Mouse (Mus musculus) lung, embryonic 14.5 days (tissue): ENCODE data around the gene Khdrbs2. TPM values are rescaled to one million over a fixed set of nuclear protein-coding genes. Genes with fewer than 3 reads are reported as not detected.

Experiments
- ATAC-seq: fragments of 200-750 bp; cut with Nextera tagmentation; 2 replicates; pipeline ENCODE4 v1.8.0; 2017; ENCODE audit warnings: mild to moderate bottlenecking, moderate TSS enrichment, moderate library complexity; ENCODE audit not compliant: insufficient read depth
- DNase-seq: peaks from one replicate; pipeline ENCODE4 v3.0.0-alpha.2; 2015
- H3K27ac ChIP-seq: fragments of 300-500 bp; sonication (generic); 2 replicates; pipeline ENCODE4 v1.5.1; 2014; ENCODE audit warnings: low read depth, mild to moderate bottlenecking, moderate library complexity
- H3K27me3 ChIP-seq: fragments of 300-500 bp; sonication (generic); 2 replicates; pipeline ENCODE4 v1.6.1; 2014; ENCODE audit warnings: low read length, control low read depth; ENCODE audit not compliant: insufficient read depth
- H3K36me3 ChIP-seq: fragments of 300-500 bp; sonication (generic); 2 replicates; pipeline ENCODE4 v1.6.1; 2014; ENCODE audit warnings: control low read depth; ENCODE audit not compliant: insufficient read depth
- H3K4me1 ChIP-seq: fragments of 300-500 bp; sonication (generic); 2 replicates; pipeline ENCODE4 v1.6.1; 2014; ENCODE audit warnings: antibody characterized with exemption, control low read depth; ENCODE audit not compliant: insufficient read depth
- H3K4me2 ChIP-seq: fragments of 300-500 bp; sonication (generic); 2 replicates; pipeline ENCODE4 v1.6.1; 2014; ENCODE audit warnings: mild to moderate bottlenecking
- H3K4me3 ChIP-seq: fragments of 300-500 bp; sonication (generic); 2 replicates; pipeline ENCODE4 v1.5.1; 2014; ENCODE audit warnings: low read depth, low read length
- H3K9ac ChIP-seq: fragments of 300-500 bp; sonication (generic); 2 replicates; pipeline ENCODE4 v1.6.1; 2014
- H3K9me3 ChIP-seq: fragments of 300-500 bp; sonication (generic); 2 replicates; pipeline ENCODE4 v1.6.1; 2016; ENCODE audit warnings: low read depth, low read length, control low read depth
- CTCF ChIP-seq: IDR thresholded peaks from 2 replicates; pipeline ENCODE4 v1.5.1; 2016; ENCODE audit warnings: antibody characterized with exemption, low read depth
- WGBS: fragments of 180-500 bp; shearing (Covaris S2); extraction: QIAGEN DNeasy Blood & Tissue Kit; methylation state at CpG from one replicate; pipeline ENCODE4 v1.1.7; 2014; 5-methylcytosine and 5-hydroxymethylcytosine counted together
- polyA plus RNA-seq: library from polyadenylated mRNA; unstranded; fragments of >200 nt; fragmentation: Nextera tagmentation; extraction: Ambion mirVana; gene quantifications from 2 replicates; pipeline ENCODE4 v1.2.1, GENCODE M21; 2014

Gene Khdrbs2
- polyA plus RNA-seq, 1 experiment from 2014 or later, result 1.0 TPM

- Histone ChIP-seq H3K4me2 (no peak overlapping the region), H3K27me3 (no peaks in the 10 kb centered on the region), H3K36me3 (no peaks in the 10 kb centered on the region), H3K4me3 (no peak overlapping the region), H3K9ac (no peak overlapping the region), H3K27ac (no peak overlapping the region), H3K4me1 (no peaks in the 10 kb centered on the region), H3K9me3 (no peaks in the 10 kb centered on the region)
- no CpG with 5 or more reads among the region's 3 CpGs for WGBS
- DNase-seq, result no peak
- ATAC-seq, result no peak
- TF ChIP-seq CTCF, result no peak
Observed at GRCm38 (mm10) chr1:32270519-32270918, 98.0 kb downstream of the Khdrbs2 start.

GRCm38 (mm10) chr1:32294702-32295101, 122.2 kb downstream of the Khdrbs2 start:
- no peak overlapping the region for H3K9ac ChIP-seq
- no peak for ATAC-seq

GRCm38 (mm10) chr1:32301391-32301790, 128.9 kb downstream of the Khdrbs2 start:
- H3K4me3 ChIP-seq, result no peak overlapping the region
- H3K9ac ChIP-seq, result no peak overlapping the region
- H3K36me3 ChIP-seq, result no peaks in the 10 kb centered on the region
- no peaks in the 10 kb centered on the region for H3K4me1 ChIP-seq
- H3K27ac ChIP-seq, result no peak overlapping the region
- no peak for TF ChIP-seq CTCF
- ATAC-seq (no peak), DNase-seq (no peak)
- H3K4me2 ChIP-seq, result no peak overlapping the region
- 71% methylated on average over 5 of the region's 5 CpGs for WGBS
- no peaks in the 10 kb centered on the region for H3K27me3 ChIP-seq
- no peaks in the 10 kb centered on the region for H3K9me3 ChIP-seq

More at GRCm38 (mm10) chr1:32294702-32295101, 122.2 kb downstream of the Khdrbs2 start:
- Histone ChIP-seq H3K27ac (no peak overlapping the region), H3K4me1 (no peaks in the 10 kb centered on the region), H3K4me2 (no peak overlapping the region), H3K4me3 (no peak overlapping the region), H3K27me3 (no peaks in the 10 kb centered on the region), H3K9me3 (no peaks in the 10 kb centered on the region), H3K36me3 (no peaks in the 10 kb centered on the region)
- 69% methylated on average over 1 of the region's 1 CpGs for WGBS
- no peak for TF ChIP-seq CTCF
- no peak for DNase-seq

GRCm38 (mm10) chr1:32309074-32309473, 136.6 kb downstream of the Khdrbs2 start:
- H3K4me3 ChIP-seq, result no peak overlapping the region
- ATAC-seq, result no peak
- WGBS, result 58% methylated on average over 3 of the region's 3 CpGs

GRCm38 (mm10) chr1:32309637-32310036, 137.1 kb downstream of the Khdrbs2 start:
- peak; percentile 11 for DNase-seq
- Histone ChIP-seq H3K27ac (no peak overlapping the region), H3K4me1 (no peaks in the 10 kb centered on the region)

More at GRCm38 (mm10) chr1:32309074-32309473, 136.6 kb downstream of the Khdrbs2 start:
- H3K9me3 ChIP-seq, result no peaks in the 10 kb centered on the region
- no peak overlapping the region for H3K9ac ChIP-seq
- H3K36me3 ChIP-seq, result no peaks in the 10 kb centered on the region
- H3K27ac ChIP-seq, result no peak overlapping the region
- DNase-seq, result no peak
- H3K4me1 ChIP-seq, result no peaks in the 10 kb centered on the region
- no peak for TF ChIP-seq CTCF
- H3K4me2 ChIP-seq, result no peak overlapping the region
- H3K27me3 ChIP-seq, result no peaks in the 10 kb centered on the region

GRCm38 (mm10) chr1:32339108-32339507, 166.6 kb downstream of the Khdrbs2 start:
- WGBS, result 65% methylated on average over 1 of the region's 1 CpGs
- H3K9me3 ChIP-seq, result no peaks in the 10 kb centered on the region
- no peak overlapping the region for H3K9ac ChIP-seq
- ATAC-seq, result no peak
- H3K4me3 ChIP-seq, result no peak overlapping the region
- no peak overlapping the region for H3K4me2 ChIP-seq
- H3K4me1 ChIP-seq, result no peaks in the 10 kb centered on the region
- no peak for DNase-seq
- TF ChIP-seq CTCF, result no peak
- H3K27me3 ChIP-seq, result no peaks in the 10 kb centered on the region
- H3K27ac ChIP-seq, result no peak overlapping the region
- H3K36me3 ChIP-seq, result no peaks in the 10 kb centered on the region

More at GRCm38 (mm10) chr1:32309637-32310036, 137.1 kb downstream of the Khdrbs2 start:
- Histone ChIP-seq H3K36me3 (no peaks in the 10 kb centered on the region), H3K9me3 (no peaks in the 10 kb centered on the region), H3K27me3 (no peaks in the 10 kb centered on the region), H3K4me2 (no peak overlapping the region), H3K9ac (no peak overlapping the region), H3K4me3 (no peak overlapping the region)
- no peak for ATAC-seq
- no peak for TF ChIP-seq CTCF

GRCm38 (mm10) chr1:32347538-32347937, 175.0 kb downstream of the Khdrbs2 start:
- H3K4me2 ChIP-seq, result no peak overlapping the region
- WGBS, result 72% methylated on average over 2 of the region's 2 CpGs

GRCm38 (mm10) chr1:32352076-32352475, 179.6 kb downstream of the Khdrbs2 start:
- no peak overlapping the region for H3K4me2 ChIP-seq
- DNase-seq (no peak), ATAC-seq (no peak)
- no peak for TF ChIP-seq CTCF
- H3K4me1 ChIP-seq, result no peaks in the 10 kb centered on the region
- WGBS, result 85% methylated on average over 1 of the region's 1 CpGs
- no peaks in the 10 kb centered on the region for H3K27me3 ChIP-seq
- no peaks in the 10 kb centered on the region for H3K9me3 ChIP-seq
- no peaks in the 10 kb centered on the region for H3K36me3 ChIP-seq
- H3K9ac ChIP-seq, result no peak overlapping the region
- no peak overlapping the region for H3K4me3 ChIP-seq
- no peak overlapping the region for H3K27ac ChIP-seq

More at GRCm38 (mm10) chr1:32347538-32347937, 175.0 kb downstream of the Khdrbs2 start:
- TF ChIP-seq CTCF, result no peak
- Histone ChIP-seq H3K4me1 (no peaks in the 10 kb centered on the region), H3K27ac (no peak overlapping the region), H3K36me3 (no peaks in the 10 kb centered on the region), H3K9me3 (no peaks in the 10 kb centered on the region), H3K4me3 (no peak overlapping the region), H3K9ac (no peak overlapping the region), H3K27me3 (no peaks in the 10 kb centered on the region)
- no peak for ATAC-seq
- no peak for DNase-seq
